Mouse (Mus musculus): ENCODE measurements around the gene Usp31. TPM values are rescaled to one million over a fixed set of nuclear protein-coding genes. Genes with fewer than 3 reads are reported as not detected.

Usp31 gene
- polyA plus RNA-seq (2021; fragmentation: Nextera tagmentation): 4.1 and 6.2 TPM in 2 replicates
- long read RNA-seq, experiment 1, partial matches to known transcripts: 4 of 46 reads
- long read RNA-seq, experiment 1, other reads (novel, unspliced or antisense): 42 of 46 reads
- long read RNA-seq, experiment 2, partial matches to known transcripts: 0 of 22 reads
- long read RNA-seq, experiment 2, other reads (novel, unspliced or antisense): 22 of 22 reads

GRCm38 (mm10) chr7:121707073-121707667, at the start of gene Usp31:
Usp31 (minus strand) TSS chr7:121707253.

GRCm38 (mm10) chr7:121734171-121734831, 27.2 kb upstream of the Usp31 start, which contains the start of gene Scnn1g:
Scnn1g (plus strand) TSS chr7:121734479.

Other genes with a start within 250 kb of the Usp31 start
- 0.09 and 0.12 TPM in 2 replicates for gene Scnn1g, start 27.2 kb upstream of the Usp31 start, polyA plus RNA-seq (2021; fragmentation: Nextera tagmentation)
- not detected in 2 replicates for gene Scnn1b, start 157.8 kb upstream of the Usp31 start, polyA plus RNA-seq (2021; fragmentation: Nextera tagmentation)

All from left cerebral cortex, adult 6 months (tissue).